Mouse (Mus musculus): ENCODE results near the gene Armc7. TPM values are rescaled to one million over a fixed set of nuclear protein-coding genes. Genes with fewer than 3 reads are reported as not detected.
"Not testable (repeated sequence)": the region's sequence is repeated elsewhere in the genome, so short reads cannot be mapped to it uniquely, and the experiment has no call there.

Armc7 gene
- total RNA-seq, 2 experiments from 2014 or later, result 0.95 to 0.99 TPM

- Histone ChIP-seq H3K27ac (no peak overlapping the region), H3K4me3 (no peak overlapping the region)
- intact Hi-C loops (cut with DNase I), result no loop called here
- DNase-seq, result no peak
- TF ChIP-seq CTCF (IDR thresholded peaks at IDR 0.05), result no peak
Measured at GRCm38 (mm10) chr11:115521080-115521479, 45.6 kb downstream of the Armc7 start.

GRCm38 (mm10) chr11:115522238-115522637 is 46.8 kb downstream of the Armc7 start:
- DNase-seq, result no peak
- no peak for TF ChIP-seq CTCF (IDR thresholded peaks at IDR 0.05)
- intact Hi-C loops (cut with DNase I), result no loop called here
- Histone ChIP-seq H3K4me3 (no peak overlapping the region), H3K27ac (no peak overlapping the region)

- Histone ChIP-seq H3K27ac (no peak overlapping the region), H3K4me3 (no peak overlapping the region)
- intact Hi-C loops (cut with DNase I), result no loop called here
- no peak for TF ChIP-seq CTCF (IDR thresholded peaks at IDR 0.05)
- DNase-seq, result no peak
Measured at GRCm38 (mm10) chr11:115522703-115523102, 47.2 kb downstream of the Armc7 start.

- H3K4me3 ChIP-seq; intact Hi-C loops (cut with DNase I); DNase-seq; H3K27ac ChIP-seq: not testable (repeated sequence)
Measured at GRCm38 (mm10) chr11:115526446-115526845, 51.0 kb downstream of the Armc7 start.

GRCm38 (mm10) chr11:115534759-115535371 is 59.4 kb downstream of the Armc7 start:
- TF ChIP-seq CTCF (IDR thresholded peaks at IDR 0.05), result no peak
- Histone ChIP-seq H3K4me3 (peak overlapping the region; percentile 99), H3K27ac (peak overlapping the region; percentile 97)
- intact Hi-C loops (cut with DNase I), result loop anchor here (5.0 kb wide), 2 partner anchors 43 to 77 kb away; partner anchors contain the start of genes Mif4gd and Nt5c
- DNase-seq, result no peak

- Histone ChIP-seq H3K4me3 (peak overlapping the region; percentile 99), H3K27ac (peak overlapping the region; percentile 97)
- intact Hi-C loops (cut with DNase I), result loop anchor here (5.0 kb wide), 2 partner anchors 43 to 77 kb away; partner anchors contain the start of genes Mif4gd and Nt5c
- peak; percentile 84 for DNase-seq
- TF ChIP-seq CTCF (IDR thresholded peaks at IDR 0.05), result no peak
Measured at GRCm38 (mm10) chr11:115535401-115536037, 60.1 kb downstream of the Armc7 start.

- H3K4me3 ChIP-seq, result peak within 1 kb of the TSS; percentile 99
- intact Hi-C loops (cut with DNase I), result loop anchor here (5.0 kb wide), 2 partner anchors 44 to 76 kb away; partner anchors contain the start of genes Mif4gd and Nt5c
Measured at GRCm38 (mm10) chr11:115536038-115536681, 60.7 kb downstream of the Armc7 start, which contains the start of gene Sumo2. Gene Sumo2, minus strand, starts transcription at chr11:115536276.

GRCm38 (mm10) chr11:115536856-115537568 is 61.5 kb downstream of the Armc7 start:
- intact Hi-C loops (cut with DNase I), result loop anchor here (5.0 kb wide), 2 partner anchors 45 to 75 kb away; partner anchors contain the start of genes Mif4gd and Nt5c
- H3K4me3 ChIP-seq, result peak overlapping the region; percentile 99
- peak overlapping the region; percentile 97 for H3K27ac ChIP-seq
- no peak for TF ChIP-seq CTCF (IDR thresholded peaks at IDR 0.05)
- no peak for DNase-seq

More at GRCm38 (mm10) chr11:115536038-115536681, 60.7 kb downstream of the Armc7 start, which contains the start of gene Sumo2:
- peak within 1 kb of the TSS; percentile 97 for H3K27ac ChIP-seq
- DNase-seq, result peak; percentile 99
- TF ChIP-seq CTCF (IDR thresholded peaks at IDR 0.05), result peak; percentile 27; the same call in 1 of the 2 replicates

- Histone ChIP-seq H3K4me3 (no peak overlapping the region), H3K27ac (no peak overlapping the region)
- TF ChIP-seq CTCF (IDR thresholded peaks at IDR 0.05), result peak; percentile 44
- intact Hi-C loops (cut with DNase I), result loop anchor here (5.0 kb wide), 2 partner anchors 46 to 74 kb away; partner anchors contain the start of genes Mif4gd and Nt5c
- DNase-seq, result no peak
Measured at GRCm38 (mm10) chr11:115538045-115538444, 62.6 kb downstream of the Armc7 start.

Small RNA genes lying within 50 kb of the gene (microRNA-seq; reads per million reads assigned to microRNA genes)
- gene Mir3968, result not detected

Other genes with a start within 250 kb of the Armc7 start
- under 1 TPM in 1 of 2 experiments, not detected in 1; 0.06 TPM for gene Grin2c, start 208.4 kb upstream of the Armc7 start, total RNA-seq (2021)
- gene Fdxr, start 198.6 kb upstream of the Armc7 start, total RNA-seq (2021), result 1 to 10 TPM; 2.9 to 4.4 TPM
- 1 to 10 TPM; 2.4 to 5.4 TPM for gene Fads6, start 178.0 kb upstream of the Armc7 start, total RNA-seq (2021)
- gene Otop2, start 168.5 kb upstream of the Armc7 start, total RNA-seq (2021), result not detected
- gene Ush1g, start 153.6 kb upstream of the Armc7 start, total RNA-seq (2021), result under 1 TPM; 0.61 to 0.81 TPM
- not detected for gene Otop3, start 140.9 kb upstream of the Armc7 start, total RNA-seq (2021)
- 1 to 10 TPM; 1.0 to 1.2 TPM for gene Hid1, start 107.9 kb upstream of the Armc7 start, total RNA-seq (2021)
- gene Cdr2l, start 93.8 kb upstream of the Armc7 start, total RNA-seq (2021), result 1 to 10 TPM; 1.5 to 2.0 TPM
- gene Mrpl58, start 71.9 kb upstream of the Armc7 start, total RNA-seq (2021), result 10 to 100 TPM; 79.2 to 99.2 TPM
- gene Atp5h, start 55.7 kb upstream of the Armc7 start, total RNA-seq (2021), result 100 to 1,000 TPM; 680 to 956 TPM
- gene Kctd2, start 55.5 kb upstream of the Armc7 start, total RNA-seq (2021), result 10 to 100 TPM; 14.8 to 22.3 TPM
- gene Trim80, start 35.1 kb upstream of the Armc7 start, total RNA-seq (2021), result not detected
- gene Slc16a5, start 13.2 kb upstream of the Armc7 start, total RNA-seq (2021), result not detected
- 1 to 10 TPM; 5.8 to 7.7 TPM for gene Nt5c, start 16.2 kb downstream of the Armc7 start, total RNA-seq (2021)
- gene Jpt1, start 38.7 kb downstream of the Armc7 start, total RNA-seq (2021), result 10 to 100 TPM; 38.4 to 40.9 TPM
- gene Sumo2, start 60.6 kb downstream of the Armc7 start, total RNA-seq (2021), result 100 to 1,000 TPM; 138 to 164 TPM
- gene Nup85, start 88.8 kb downstream of the Armc7 start, total RNA-seq (2021), result 10 to 100 TPM; 17.2 to 18.6 TPM
- gene Mrps7, start 128.3 kb downstream of the Armc7 start, total RNA-seq (2021), result 10 to 100 TPM; 66.8 to 88.5 TPM
- 10 to 100 TPM; 18.8 to 20.7 TPM for gene Gga3, start 128.4 kb downstream of the Armc7 start, total RNA-seq (2021)
- gene Mif4gd, start 137.3 kb downstream of the Armc7 start, total RNA-seq (2021), result 10 to 100 TPM; 46.0 to 55.0 TPM
- 10 to 100 TPM; 43.1 to 51.5 TPM for gene Slc25a19, start 152.6 kb downstream of the Armc7 start, total RNA-seq (2021)
- 10 to 100 TPM; 60.3 to 74.7 TPM for gene Grb2, start 232.9 kb downstream of the Armc7 start, total RNA-seq (2021)

Measured in gastrocnemius, adult 2 months (tissue).